Mouse (Mus musculus) kidney, adult 9 months (tissue): ENCODE results near the gene Coro1a.
"Not testable (repeated sequence)": the region's sequence is repeated elsewhere in the genome, so short reads cannot be mapped to it uniquely, and the experiment has no call there.

Experiments
- DNase-seq: peaks from one replicate; pipeline ENCODE4 v3.0.0; 2022

Coro1a gene

DNA sequence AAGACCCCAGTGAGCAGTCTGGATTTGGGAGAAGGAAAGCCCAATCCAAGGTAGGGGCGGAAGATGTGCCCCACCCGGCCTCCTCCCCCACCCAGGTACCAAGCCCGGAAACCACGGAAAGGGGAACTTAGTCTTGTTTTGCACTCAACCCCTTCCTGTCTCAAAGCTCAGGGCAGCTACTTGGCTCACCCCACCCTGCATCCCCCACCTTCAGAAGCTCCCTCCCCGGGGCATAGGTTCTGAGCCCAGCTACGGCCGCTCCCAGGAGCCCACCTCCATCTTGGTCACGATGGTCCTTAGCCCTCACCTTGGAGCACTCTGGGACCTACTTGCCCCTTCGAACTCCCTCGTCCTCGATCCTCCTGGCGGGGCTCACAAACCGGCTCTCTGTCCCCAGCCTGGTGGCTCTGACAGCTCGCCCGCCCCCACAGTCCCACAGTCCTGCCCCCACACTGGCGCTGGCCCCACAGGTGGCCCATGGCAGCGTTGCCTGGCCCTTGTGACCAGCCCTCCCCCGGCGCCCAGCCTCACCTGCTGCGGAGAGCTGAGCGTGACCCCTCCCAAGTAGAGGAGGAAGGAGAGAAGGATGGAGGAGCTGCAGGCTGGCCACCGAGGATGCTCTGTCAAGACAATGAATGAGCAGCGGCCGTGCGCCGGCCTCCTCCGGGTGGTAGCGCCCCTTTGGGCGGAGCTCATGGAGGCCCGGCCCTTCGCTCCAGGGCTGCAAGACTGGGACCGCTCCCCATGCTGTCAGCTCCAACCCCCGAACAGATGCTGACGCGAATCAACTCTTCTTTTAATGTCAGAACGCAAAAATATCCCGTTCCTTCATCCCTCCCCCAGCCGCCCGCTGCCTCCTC, 3.2 kb downstream of the Coro1a start:
- peak; percentile 45 for DNase-seq

DNA sequence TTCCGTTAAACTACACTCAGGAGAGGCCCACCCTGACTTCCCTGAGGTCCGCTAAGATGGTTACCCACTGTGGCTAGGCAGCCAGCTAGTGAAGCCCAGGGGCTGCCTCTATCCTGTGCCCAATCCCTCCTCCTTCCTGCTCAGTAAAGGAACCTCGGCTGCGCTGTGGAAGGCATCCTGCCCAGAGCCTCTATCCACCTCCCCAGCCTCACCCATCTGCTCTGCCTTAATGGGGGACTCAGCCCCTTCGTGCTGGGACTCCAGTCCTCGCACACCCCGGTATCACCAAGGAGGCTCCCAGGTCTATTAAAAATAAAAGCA, 3.9 kb downstream of the Coro1a start:
- DNase-seq: no peak

DNA sequence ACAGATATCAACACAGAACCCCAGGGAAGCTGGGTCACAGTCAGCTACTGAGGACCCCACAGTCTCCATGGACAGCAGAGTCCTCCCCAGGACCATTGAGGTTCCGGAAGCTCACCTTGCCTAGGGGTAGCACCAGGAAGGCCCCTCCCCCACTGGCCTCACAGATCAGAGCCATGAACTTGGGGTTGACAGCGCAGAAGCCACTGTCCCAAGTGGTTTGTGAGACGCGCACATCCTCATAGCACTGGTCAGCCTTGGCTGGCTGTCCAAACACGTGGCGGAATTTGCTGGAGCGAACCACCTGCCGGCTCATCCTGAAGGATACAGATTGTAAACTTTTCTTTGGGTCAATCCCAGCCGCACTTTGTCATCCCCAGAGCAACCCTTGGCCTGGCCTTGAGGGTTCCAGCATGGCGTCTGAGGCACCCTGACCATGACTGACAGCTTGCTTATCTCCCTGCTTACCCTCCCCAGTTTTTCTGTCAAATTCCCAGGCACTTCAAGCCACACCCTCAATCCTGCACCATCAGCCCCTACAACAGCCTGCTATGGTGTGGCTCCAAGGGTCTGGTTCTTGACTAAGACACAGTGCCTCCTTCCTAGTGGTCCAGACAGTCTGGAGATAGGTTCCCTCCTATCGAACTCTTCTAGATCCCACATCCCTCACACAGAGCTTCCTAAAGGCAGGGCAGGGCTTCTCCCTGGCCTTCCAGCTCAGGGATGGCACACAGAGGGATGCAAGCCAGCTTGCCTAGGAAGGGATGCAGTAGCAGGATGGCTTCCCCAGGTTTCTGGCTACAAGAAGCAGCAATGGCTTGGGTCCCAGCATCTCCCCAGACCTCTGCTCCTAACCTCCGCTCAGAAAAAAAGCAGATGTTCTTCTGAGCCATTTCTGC, 4.5 kb downstream of the Coro1a start:
- DNase-seq: peak; percentile 7

DNA sequence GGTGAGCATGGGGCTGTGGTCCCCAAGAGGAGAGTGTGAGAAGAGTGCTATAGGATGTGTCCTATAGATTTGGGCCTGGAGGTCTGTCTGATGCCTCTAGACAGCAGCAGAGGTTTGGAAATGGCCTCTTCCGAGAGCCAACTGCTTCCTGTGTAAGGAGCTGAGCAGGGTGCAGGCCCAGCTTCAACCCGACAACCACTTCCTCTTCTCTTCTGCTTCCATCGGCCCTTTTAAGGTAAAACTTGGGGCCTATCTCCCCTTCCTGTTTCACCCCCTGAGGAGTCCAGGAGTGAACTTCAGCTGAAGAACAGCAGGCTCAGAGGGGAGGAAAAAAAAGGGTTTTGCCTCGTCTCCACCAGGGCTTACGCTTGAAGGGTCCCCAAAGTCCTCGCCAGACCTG, 5.2 kb downstream of the Coro1a start:
- peak; percentile 20 for DNase-seq

DNA sequence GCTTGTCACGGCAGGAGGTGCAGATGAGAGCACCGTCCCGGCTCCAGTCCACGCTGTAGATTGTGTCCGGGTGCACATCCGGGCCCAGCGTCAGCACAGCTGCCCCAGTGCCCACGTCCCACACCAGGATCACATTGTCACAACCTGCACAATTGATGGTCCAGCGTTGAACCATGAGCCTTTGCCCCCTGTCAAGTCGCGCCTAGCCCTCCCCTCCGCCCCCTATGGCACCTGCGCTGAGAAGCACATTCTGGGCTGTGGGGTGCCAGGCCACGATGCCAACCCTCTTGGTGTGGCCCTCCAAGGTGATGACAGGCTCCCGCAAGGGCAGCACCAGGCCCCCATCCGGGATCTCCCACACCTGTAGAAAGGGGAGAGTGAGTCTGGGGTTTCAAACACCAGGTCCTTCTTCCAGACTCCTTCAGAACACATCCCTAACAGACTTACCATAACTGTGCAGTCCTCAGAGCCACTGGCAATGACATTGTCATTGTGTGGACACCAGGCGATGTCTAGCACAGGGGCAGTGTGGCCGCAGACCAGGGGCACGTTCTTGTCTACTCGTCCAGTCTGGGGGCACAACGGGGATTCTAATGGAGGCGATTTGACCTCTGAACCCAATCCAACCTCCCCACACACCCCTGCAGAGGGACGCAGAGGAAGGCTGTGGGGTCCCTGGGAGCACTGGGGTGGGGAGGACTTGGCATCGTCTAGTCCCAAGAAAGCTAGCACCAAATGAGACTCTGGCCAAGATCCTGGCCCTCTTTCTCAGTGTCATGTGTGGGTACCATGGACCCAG, 5.8 kb downstream of the Coro1a start:
- no peak for DNase-seq

DNA sequence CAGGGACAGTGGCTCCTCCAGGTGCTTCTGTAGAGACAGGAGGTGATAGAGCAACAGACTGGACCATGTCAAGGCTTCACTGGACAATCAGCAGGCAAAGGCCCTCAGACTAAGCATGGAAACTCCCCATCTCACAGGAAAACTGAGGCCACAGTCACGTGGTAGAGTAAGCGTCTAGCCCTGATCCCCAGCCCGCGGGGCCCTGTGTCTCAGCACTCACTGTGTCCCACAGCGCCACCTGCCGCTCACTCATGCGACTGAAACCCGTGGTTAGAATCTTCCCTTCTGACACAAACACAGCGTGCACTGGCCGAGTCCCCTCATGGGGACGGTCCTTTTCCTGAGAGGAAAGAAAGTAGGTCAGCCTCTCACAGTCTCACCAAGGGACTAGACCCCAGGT, 6.5 kb downstream of the Coro1a start:
- peak; percentile 88 for DNase-seq

DNA sequence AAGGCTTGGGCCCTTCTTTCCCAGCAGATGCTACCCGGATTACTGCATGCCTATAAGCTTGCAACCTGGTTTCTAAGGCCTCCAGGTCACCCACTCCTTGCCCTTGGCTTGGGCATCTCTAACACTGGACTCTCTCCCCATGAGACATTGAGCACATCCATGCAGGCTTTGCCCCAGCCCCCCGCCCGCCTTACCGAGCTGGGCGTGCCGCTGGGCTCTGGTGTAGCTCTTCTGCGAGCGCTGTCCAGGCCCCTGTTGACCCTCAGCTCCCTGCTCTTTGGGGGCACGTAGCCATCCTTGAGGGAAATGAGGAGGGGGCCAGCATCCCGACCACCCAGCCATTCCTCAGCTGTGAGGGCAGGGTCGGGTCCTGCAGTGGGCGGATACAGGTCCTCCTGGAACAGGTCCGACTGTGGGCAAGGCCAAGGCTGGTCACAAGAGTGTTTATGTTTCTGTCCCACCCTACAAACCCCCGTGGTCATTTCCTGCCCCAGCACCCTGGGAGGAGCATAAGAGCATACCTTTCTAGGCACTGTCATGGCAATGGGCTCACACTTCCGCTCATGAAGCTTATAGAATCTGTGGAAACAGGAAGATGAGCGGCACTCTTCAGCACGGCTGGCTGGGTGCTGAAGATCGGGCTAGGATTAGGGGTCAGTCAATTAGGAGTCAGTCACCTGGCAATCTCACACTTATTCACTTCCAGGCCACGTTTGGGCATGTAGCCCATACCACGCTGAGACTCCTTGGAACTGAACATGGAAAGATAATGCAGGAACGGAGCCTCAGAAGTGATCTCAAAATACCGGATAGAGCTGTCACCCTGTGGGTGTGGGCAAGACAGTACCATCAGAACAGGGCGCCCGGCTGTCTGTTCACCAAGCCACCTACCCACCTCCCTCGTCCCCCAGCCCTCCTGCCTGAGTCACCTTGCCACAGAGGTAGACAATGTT, 7.2 kb downstream of the Coro1a start:
- DNase-seq: peak; percentile 11

DNA sequence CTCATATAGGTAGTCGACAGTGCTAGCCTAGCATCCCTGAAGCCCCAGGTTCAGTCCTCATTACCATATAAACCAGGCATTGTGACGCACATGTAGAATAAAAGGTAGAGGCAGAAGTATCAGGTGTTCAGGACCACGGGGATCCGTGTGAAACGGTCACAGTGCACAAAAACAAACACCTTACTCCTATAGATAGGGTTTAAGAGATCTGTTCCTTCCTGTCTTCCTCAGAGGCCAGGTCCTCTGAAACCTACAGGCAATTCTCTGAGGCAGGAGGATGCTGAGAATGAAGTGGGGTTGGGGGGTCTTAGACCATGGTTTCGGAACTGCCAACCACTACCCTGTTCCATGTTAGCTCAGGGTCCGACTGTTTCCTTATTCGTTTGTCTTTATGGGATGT, 9.7 kb downstream of the Coro1a start:
- DNase-seq: peak; percentile 2

DNA sequence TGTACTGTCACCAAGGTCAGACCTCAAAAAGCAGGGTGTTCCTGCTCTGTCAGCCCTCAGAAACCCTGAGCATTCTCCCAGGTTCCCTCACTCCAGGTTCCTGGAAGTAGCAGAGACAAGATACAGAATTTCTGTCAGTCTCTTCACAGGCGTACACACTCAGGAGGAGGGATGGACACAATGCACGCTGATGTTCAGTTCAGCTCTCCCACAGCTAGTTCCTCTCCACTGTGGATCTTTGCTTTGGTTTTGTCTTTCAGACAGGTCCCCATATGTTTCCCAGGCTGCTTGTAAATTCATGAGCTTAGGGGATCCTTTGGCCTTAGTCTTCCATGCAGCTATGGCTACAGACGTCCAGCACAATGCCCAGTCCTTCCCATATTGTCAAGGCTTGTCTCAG, 10.7 kb downstream of the Coro1a start:
- DNase-seq: no peak

DNA sequence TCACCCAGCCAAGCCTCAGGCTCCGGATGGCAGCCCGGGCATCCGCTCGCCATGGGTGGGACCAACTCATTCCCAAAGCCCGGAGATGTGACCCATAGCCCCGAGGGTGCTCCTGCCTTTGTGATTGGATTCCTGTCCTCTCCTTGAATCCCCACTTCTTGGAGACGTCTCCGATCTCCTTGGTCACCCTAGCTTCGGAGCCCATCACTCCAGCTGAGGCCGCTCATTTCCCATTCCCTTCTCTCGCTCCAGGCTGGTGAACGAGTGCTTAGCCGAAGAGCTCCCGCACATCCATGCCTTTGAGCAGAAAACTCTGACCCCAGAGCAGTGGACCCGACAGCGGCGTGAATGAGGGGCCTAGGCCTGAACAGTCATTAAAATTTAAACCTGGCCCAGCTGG, 11.3 kb downstream of the Coro1a start:
- no peak for DNase-seq

DNA sequence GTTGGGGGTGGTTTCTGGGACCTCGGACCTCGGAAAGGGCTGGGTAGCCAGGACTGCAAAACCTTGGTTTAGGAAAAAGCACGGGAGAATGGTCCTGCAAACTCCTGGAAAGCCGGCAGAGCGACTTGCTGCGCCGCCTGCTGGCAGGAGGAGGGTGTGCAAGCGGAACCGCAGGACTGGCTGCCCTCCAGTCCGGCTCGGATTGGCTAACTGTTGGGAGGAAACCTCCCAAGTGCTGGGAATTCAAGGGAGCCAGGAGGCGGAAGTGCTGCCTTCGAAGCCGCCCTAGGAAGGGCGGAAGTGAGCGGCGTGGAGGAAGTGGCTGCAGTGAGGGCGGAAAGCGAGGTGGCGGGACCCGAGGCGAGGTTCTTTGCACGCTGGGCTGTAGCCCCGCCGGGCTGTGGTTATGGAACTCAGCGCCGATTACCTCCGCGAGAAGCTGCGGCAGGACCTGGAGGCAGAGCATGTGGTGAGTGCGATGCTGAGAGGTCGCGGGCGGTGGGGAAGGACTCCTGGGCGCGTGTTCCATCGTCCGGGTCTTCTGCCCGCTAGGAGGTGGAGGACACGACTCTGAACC, 11.9 kb downstream of the Coro1a start, which contains the start of gene Slx1b:
Slx1b (minus strand) TSS at position 154 of the 577 bp plus-strand sequence.
- peak; percentile 97 for DNase-seq

DNA sequence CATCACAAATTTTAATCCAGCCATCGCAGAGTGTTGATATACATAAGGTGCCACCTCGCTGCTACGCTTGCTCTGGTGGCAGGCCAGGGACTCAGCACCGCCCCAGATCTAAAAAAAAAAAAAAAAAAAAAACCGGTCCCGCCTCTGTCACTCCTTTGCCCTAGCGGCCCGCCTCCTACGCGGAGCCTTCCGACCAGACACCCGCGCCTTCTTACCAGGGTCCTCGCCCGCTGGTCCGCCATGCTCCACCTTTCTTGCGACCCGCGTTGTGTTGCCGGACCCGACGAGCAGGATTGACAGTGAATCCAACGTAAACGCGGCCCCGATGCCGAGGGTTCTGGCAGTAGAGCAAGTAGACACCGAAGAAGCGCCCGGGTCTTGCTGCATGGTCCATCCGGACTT, 12.4 kb downstream of the Coro1a start, which contains the start of gene Bola2:
Bola2 (plus strand) TSS at position 192 of the 402 bp plus-strand sequence.
- DNase-seq: no peak

DNA sequence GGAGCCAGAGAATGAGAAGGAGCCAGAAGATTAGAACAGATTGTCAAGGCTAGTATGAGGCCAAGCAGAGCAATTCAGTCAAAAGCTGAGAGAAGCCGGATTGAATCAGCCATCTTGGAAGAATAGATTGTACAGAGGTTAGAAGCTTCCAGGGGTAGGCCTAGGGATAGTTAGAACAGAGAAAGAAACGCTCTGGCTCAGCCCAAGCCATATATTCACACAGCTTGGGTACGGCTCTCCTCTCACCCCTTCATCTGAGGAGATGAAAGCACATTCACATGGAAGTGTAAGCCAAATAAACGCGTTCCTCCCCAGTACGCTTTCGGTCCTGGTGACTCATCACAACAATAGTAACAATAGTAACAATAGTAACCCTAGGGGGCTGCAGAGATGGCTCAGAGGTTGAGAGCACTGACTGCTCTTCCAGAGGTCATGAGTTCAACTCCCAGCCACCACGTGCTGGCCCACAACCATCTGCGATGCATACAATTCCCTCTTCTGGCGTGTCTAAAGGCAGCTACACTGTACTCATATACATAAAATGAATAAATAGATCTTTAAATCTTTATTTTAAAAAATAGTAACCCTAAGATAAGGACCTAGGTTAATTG, 13.0 kb downstream of the Coro1a start:
- peak; percentile 15 for DNase-seq

DNA sequence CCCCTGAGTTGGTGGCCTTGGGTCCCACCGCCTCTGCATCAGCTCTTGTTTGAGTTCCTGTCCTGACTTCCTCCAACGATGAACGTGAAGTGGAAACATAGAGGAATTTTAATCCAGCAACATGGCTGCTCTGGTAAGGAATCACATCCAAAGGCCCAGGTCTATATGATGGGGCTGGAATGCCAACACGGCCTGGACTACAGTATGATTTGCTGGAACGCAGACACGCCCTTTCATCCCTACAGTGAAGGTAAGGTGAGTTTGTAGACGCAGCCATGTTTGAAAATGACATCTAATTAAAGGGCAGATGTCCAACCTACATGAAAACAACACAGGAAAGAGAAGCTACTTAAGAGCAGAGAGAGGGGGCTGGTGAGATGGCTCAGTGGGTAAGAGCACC, 13.8 kb downstream of the Coro1a start:
- DNase-seq: no peak

DNA sequence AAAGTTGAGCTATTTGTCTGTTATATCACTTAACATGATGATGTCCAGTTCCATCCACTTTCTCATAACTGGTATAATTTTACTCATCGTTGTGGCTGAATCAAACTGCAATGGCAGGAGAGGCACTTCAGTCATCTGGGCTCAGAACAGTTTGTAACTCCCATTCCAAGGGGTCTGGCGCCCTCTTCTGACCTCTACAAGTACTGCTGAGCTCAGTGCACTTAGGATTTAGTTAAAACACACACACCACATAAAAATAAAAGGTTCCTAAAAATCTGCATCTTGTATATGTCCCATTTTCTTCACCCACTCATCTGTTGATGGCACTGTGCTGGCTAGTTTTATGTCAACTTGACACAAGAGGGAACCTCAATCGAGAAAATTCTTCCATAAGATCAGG, 14.3 kb downstream of the Coro1a start:
- DNase-seq: peak; percentile 94

DNA sequence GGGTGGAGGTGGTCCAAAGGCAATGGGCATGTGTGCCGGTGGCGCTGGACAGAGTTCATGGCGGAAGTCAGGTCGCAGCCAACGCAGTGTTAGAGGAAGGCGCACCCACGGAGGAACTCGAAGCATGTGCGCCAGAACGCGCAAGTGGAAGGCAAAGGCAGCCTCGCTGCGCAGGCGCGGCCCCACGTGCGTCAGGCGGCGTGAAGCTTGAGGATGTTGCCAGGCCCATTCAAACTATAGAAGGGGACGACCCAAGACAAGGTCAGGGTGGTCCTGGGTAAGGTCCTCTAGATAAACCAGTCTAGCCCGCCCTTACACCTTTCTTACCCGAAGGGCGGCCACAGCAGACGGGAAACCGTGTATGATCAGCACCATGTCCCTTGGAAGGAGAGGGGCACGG, 15.2 kb downstream of the Coro1a start:
- no peak for DNase-seq

DNA sequence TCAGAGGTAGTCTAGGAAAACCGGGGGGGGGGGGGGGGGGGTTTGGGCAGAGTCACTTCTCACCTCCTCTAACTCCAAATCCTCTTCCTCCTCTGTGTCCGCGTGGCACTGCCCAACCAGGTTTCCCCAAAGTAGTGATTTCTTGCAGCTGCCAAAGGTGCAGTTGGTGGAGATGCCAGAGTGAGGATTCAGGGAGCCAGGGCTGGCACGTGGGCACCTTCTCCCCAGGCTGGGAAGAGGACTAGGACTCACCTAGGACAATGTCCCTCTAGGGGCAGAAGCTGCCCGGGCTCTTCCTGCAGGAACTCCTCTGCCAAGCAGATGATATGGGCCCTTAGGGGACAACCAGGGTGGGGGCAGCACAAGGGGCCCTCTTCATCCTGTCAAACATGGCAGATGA, 15.9 kb downstream of the Coro1a start:
- no peak for DNase-seq

DNA sequence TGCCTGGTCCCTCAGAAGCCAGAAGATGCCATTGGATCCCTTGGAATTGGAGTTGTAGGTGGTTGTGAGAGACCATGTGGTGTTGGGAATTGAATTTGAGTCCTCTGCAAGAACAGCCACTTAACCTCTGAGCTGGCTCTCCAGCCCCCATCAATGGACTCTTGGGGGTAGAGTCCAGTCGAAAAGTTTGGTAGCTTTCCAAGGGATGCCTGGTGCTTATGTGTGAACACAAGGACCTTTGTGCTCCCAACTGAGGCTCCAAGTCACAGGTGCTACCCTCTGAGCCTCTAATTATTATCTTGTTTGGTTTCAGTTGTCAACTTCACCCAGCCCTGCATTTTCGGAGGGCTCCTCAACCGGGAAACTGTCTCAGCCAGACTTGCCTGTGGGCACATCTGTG, 16.9 kb downstream of the Coro1a start:
- DNase-seq: peak; percentile 86

DNA sequence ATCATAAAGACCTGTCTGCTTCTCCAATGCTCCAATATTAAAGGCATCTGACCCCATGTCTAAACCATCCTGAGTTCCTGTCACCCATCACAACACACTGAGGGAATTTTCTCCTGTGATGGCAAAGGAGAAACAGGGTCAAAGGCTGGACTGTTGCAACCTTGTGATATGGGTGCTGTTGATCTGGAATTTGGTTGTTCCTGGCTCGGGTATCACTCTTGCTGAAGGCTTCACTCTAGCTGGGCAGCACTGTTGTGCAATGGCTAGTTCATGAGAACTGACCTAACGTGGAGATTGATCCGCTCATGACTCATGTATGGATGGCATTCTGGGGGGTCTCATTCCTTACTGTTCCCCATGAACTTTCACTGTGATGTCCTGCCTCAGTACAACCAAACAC, 18.6 kb downstream of the Coro1a start:
- no peak for DNase-seq

DNA sequence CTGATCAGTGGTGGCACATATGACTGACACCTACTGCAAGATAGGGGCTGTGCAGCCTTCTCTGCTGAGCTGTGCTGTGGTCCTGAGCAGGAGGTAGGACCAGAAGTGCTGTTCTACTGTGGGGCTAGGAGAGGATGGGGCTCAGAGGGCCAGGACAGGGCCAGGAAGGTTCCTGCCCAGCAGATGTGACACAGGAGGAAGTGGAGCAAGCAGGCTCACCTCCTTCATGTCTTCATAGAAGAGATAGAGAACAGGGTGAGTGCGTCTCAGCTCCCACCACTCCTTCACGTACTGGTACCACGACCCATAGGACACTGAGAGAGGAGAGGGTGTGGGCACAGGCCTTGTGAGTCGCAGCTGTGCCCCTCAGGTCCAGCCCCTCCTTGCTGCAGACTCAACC, 19.4 kb downstream of the Coro1a start:
- DNase-seq: not testable (repeated sequence)

DNA sequence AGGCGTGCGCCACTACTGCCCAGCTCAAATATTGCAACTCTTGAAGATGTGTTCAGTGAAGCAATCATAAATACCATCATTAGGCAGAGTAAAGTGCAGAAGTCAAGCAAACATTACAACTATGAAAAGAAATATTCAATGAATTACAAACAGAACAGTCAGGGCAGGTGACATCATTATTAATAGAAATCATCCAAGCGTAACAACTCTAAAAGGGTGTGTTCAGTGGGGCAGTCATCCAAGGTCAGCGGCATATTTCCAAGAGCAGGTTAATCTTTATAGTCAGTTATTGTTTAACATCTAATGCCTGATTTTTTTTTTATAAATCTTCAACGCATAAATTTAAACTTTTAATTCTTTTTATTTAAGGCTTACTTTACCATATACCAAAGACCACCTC, 26.4 kb downstream of the Coro1a start:
- peak; percentile 90 for DNase-seq
